Mouse (Mus musculus) fibroblast of lung, adult 2 months (primary cell): ENCODE data around the gene Syngr3.
A peak's percentile ranks its signal among the peaks of the same experiment; 100 is the strongest.
"Not testable (repeated sequence)": the region's sequence is repeated elsewhere in the genome, so short reads cannot be mapped to it uniquely, and the experiment has no call there.

Experiments used
- DNase-seq: peaks from one replicate; pipeline ENCODE4 v3.0.0-alpha.2; 2011; ENCODE audit warnings: low read depth

Syngr3 gene

GRCm38 (mm10) chr17:24719494-24720222 lies 29.9 kb upstream of the Syngr3 start:
- peak; percentile 98 for DNase-seq

DNA sequence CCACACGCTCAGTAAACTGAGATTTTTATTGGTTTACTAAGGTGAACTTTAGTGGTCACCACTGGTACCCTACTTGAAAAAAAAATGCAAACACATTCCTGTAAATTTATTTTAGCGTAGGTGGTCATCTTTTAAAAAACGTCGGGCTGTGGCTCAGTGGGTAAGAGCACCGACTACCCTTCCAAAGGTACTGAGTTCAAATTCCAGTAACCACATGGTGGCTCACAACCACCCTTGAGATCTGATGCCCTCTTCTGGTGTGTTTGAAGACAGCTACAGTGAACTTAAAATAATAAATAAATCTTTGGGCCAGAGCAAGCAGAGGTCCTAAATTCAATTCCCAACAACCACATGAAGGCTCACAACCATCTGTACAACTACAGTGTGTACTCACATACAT lies 29.2 kb upstream of the Syngr3 start:
- not testable (repeated sequence) for DNase-seq

- DNase-seq, result no peak
Measured at GRCm38 (mm10) chr17:24717943-24718342, 28.2 kb upstream of the Syngr3 start, which contains the start of the genes Rnf151 and Rps2. Rnf151 (minus strand) TSS chr17:24718063. Rps2 (plus strand) TSS chr17:24718116.

DNA sequence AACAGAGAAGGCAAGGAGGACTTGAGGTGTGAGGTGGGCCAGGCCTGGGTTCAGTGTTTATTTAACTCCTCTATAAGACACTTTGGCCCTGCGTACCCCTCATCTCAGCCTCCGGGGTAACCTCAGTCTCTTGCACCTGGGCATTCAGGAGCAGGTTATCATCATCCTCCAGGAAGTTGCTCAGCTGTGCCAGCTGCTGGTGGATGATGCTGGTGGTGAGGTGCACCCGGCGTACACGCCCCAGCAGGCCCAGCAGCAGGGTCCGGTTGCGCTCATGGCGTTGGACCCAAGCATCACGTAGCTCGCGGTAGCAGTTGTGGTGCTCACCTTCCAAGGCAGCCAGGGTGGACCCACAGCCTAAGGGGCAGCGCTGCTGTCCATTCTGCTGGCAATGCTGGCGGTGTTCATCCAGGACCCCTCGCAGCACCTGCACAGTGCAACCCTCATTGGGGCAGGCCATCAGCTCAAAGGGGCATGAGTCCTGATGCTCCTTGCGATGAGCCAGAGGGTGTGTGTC lies 26.5 kb upstream of the Syngr3 start:
- no peak for DNase-seq

GRCm38 (mm10) chr17:24715556-24715955 lies 25.8 kb upstream of the Syngr3 start:
- no peak for DNase-seq

DNA sequence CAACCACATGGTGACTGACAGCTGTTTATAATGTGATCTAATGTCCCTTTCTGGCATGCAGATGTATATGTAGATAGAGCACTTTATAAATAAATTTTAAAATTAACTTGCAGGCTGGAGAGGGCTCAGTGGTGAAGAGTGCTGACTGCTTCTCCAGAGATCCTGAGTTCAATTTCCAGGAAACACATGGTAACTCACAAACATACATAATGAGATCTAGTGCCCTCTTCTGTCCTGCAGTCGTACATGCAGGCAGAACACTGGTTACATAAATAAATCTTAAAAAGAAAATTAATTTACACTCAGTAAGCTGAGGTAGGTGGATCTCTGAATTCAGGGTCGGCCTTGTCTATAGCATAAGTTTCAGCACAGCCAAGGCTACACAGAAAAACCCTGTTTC lies 18.9 kb upstream of the Syngr3 start:
- no peak for DNase-seq

DNA sequence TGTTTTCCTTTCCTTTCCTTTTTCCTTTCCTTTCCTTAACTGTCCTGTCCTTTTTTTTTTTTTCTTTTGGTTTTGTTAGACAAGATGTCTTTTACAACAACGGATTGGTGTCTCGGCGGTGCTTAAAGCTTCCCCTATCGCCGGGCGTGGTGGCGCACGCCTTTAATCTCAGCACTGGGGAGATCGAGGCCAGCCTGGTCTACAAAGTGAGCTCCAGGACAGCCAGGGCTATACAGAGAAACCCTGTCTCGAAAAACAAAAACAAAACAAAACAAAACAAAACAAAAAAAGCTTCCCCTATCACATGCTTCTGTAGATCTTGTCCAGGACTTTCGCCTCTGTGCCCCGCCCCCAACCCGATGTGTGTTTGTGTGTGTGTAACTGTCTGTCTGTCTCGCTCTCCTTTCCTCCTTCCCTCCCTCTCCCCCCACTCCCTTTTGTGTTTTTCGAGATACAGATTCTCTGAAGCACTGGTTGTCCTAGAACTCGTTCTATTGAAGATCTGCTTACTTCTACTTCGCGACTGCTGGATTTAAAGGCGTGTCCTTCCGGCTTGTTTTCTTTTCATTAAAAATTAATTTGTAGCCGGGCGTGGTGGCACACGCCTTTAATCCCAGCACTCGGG lies 18.2 kb upstream of the Syngr3 start:
- DNase-seq, result no peak

DNA sequence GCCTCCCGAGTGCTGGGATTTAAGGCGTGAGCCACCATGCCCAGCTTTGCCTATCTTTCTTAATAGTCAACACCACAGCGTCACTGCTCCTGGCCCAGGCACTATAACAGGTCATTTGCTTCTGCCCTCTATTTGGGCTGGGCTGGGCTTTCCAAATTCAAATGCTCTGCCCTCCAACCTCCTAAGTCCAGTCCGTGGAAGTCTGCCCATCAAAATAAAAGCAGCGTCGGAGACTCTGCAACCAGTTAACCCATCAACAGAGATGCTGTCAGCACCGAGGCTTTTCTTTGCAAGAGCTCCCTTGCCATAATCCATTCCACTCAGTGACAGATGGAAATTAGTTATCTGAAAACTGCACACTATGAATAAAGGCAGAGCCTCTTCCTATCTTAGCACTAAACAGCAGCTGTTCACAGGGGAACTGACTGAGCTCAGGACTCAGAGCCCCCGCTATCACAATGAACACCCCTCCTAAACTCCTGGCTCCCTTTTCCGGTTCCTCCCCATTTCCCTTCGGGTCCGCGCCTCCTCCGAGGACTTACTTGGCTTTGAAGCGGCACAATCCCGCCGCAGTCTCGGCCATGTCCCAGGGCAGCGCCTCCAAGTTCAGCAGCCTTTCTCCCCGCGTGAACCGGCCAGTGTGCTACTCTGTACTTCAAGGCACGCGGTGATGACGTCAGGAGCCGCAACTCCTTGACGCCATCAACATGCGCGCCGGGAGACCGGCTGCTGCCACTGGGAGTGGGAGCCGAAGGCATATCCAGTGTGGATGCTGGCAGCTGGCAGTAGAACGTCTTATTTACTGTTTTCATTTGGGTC lies 17.4 kb upstream of the Syngr3 start, which contains the start of gene Tbl3:
Gene Tbl3 (minus strand): TSS at position 679 of the 819 bp plus-strand sequence.
- DNase-seq, result peak; percentile 80

DNA sequence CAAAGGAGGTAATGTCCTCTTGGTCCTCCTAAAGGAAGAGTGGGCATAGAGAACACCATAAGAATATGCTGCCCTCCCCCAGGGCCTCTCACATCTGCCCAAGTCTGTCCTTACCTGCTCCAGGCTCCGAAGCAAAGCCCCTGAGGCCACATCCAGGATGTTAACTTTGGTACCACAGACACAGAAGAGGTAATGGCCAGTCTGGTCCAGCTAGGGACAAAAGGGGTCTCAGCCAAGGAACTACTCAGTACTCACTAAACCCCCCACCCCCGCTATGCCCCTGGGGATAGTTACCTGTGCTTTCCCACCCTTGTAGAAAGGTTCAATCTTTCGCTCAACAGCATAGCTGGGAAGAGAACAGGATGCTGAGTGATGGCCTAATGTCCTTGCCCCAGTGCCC lies 16.1 kb upstream of the Syngr3 start:
- no peak for DNase-seq

GRCm38 (mm10) chr17:24701251-24701650 lies 11.5 kb upstream of the Syngr3 start:
- no peak for DNase-seq

- DNase-seq, result no peak
Measured at GRCm38 (mm10) chr17:24699473-24699872, 9.7 kb upstream of the Syngr3 start.

DNA sequence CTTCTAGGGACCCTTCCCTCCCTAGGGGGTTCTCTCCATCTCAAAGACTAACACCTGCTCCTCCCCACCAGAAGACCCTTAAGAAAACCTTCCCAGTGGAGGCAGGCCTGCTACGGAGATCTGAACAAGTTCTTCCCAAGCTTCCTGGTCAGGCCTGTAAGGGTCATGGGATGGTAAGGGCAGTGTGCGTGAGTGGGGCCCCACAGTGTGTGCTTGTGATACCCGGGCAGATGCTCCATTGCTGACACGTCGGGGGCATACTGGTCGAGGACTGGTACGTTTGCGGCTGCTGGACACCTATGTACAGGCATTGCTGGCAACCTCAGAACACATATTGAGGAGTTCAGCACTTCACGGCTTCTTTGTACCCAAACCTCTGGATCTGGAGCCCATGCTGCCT lies 9.0 kb upstream of the Syngr3 start:
- no peak for DNase-seq

DNA sequence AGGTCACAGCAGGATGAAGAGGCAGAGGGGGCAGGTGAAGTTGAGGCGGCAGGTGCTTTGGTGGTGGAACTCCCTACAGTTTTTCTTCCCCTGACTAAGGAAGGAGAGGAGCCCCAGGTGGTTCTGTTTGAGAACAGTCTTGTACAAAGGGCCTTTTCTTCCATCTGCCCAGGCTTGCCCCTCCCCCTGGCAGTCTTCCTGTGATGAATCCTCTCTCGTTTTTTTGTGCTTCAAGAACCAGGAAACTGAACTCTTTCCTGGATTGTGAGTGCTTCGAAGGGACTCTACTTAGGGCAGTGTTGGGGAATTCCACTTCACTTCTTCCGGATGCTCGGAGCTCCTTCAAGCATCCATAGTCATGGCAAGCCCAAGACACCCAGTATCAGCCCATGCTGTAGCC lies 8.2 kb upstream of the Syngr3 start:
- no peak for DNase-seq

DNA sequence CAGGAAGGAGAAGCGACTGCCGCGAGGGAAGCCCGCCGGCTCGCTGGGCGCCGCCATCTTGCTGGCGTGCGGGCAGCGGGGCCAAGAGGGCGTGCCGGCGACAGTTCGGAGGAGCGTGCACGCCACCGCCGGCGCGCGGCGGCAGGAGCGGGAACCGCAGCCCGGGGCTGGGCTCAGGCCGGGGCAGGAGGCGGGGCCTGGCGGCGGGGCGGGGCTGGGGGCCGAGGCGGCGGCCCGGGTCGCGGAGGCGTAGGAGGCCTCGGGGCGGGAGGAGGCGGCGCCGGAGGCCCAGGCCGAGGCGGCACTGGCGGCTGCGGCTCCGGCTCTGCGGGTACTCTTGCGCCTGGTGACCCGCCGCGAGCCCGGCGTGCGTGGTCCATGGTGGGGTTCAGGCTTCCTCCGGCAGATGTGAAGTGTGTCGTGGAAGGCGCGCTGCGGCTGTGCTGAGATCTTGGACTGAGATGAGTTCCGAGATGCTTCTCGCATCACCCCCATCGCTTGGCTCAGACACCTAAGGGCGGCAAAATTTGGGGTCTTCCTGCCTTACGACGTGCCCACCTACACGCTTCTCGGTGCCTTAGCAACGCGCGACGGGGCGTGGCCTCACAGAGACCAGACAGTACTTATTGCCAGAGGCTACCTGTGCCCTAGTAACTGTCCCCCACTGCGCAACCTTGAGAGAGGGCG lies 6.4 kb upstream of the Syngr3 start, which contains the start of the genes Gfer and Noxo1:
Gene Gfer (minus strand): TSS at position 146 of the 687 bp plus-strand sequence.
Gene Noxo1 (plus strand): TSS at position 224 of the 687 bp plus-strand sequence.
- no peak for DNase-seq

DNA sequence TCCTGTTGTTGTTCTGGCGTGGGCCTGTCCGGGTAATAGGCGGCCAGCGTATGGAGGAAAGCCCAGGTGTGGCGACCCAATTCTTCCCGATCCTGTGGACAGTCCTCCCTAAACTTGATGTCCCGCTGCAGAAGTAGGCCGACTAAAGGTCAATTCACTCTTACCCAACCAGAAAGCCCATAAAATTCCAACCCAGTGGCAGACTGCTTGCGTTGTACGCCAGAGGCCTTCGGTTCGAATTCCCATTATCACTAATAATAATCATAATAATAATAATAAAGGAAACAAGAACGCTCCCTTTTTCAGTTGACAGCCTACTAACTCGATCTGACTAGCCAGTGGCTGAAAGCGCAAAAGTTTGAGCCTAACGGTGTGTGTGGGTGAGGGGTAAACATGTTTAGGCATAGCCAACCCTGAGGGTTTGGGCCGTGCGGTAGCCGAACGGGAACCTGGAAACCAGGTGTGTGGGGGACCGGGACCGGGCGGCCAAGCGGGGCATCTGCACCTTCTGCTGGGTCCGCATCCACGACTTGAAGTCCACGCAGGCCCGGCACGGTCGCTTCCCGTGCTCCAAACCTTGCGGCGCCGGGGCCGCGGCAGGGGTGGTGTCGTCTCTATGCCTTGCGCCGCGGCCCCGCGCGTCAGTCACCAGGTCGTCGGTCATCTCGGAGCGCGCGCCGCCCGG lies 5.7 kb upstream of the Syngr3 start:
- no peak for DNase-seq

- no peak for DNase-seq
Measured at GRCm38 (mm10) chr17:24692385-24692784, 2.6 kb upstream of the Syngr3 start.

GRCm38 (mm10) chr17:24687599-24687998 lies 2.2 kb downstream of the Syngr3 start:
- DNase-seq, result no peak

DNA sequence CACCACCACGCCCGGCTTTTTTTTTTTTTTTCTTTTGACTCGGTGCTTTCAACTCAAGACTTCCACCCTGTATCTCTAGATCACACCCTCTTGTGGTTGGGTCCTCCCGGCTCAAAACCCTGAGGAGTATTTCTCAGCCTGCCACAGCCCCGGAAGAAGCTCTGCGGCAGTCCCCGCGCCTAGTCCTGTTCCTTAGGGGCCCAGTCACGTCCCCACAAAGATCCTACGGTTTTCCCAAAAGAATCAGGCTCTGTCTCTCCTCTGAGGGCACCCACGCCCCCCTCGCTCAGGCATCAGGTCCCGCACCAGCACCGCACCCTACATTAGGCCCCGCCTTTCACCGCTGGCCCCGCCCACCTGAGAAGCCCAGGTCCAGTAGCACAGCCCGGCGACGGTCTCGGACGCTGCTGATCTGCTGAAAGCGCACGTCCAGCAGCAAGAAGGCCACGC lies 2.6 kb downstream of the Syngr3 start:
- DNase-seq, result no peak

GRCm38 (mm10) chr17:24686514-24686913 lies 3.2 kb downstream of the Syngr3 start:
- DNase-seq, result no peak

DNA sequence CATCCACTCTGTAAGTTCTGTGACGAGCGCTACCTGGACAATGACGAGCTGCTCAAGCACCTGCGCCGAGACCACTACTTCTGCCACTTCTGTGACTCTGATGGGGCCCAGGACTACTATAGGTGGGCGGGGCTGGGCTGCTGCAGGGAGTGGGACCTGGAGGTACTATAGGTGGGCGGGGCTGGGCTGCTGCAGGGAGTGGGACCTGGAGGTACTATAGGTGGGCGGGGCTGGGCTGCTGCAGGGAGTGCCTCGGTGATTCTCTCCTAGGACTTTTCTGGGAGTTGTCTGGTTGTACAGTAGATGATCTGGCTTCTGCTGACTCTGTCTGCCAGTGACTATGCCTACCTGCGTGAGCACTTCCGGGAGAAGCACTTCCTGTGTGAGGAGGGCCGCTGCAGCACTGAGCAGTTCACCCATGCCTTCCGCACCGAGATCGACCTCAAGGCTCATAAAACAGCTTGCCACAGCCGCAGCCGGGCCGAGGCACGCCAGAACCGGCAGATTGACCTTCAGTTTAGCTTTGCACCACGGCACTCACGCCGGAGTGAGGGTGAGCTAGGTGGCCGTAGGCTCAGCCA lies 12.2 kb downstream of the Syngr3 start:
- no peak for DNase-seq

- no peak for DNase-seq
Measured at GRCm38 (mm10) chr17:24676877-24677276, 12.9 kb downstream of the Syngr3 start.
